Mouse (Mus musculus) cerebellum, adult 2 months (tissue): ENCODE data around the gene Atp5f1. TPM values are rescaled to one million over a fixed set of nuclear protein-coding genes. Genes with fewer than 3 reads are reported as not detected.

ENCODE experiments used
- DNase-seq, 2 experiments: peaks; one replicate each; pipeline ENCODE4 v3.0.0; 2021
- H3K27ac ChIP-seq: fragments of 200-500 bp; 2 replicates; pipeline ENCODE4 v1.5.1; 2012; ENCODE audit warnings: low read length, control low read depth, inconsistent platforms; ENCODE audit not compliant: insufficient read depth
- H3K27me3 ChIP-seq: fragments of 200-500 bp; 2 replicates; pipeline ENCODE4 v1.6.1; 2012; ENCODE audit warnings: inconsistent platforms, mild to moderate bottlenecking, low read length, moderate library complexity; ENCODE audit not compliant: control insufficient read depth, insufficient read depth
- H3K4me1 ChIP-seq: fragments of 200-500 bp; 2 replicates; pipeline ENCODE4 v1.6.1; 2011; ENCODE audit warnings: low read length; ENCODE audit not compliant: control insufficient read depth, insufficient read depth
- H3K4me3 ChIP-seq: fragments of 200-500 bp; replicated peaks from 2 replicates; pipeline ENCODE3; 2011; ENCODE audit warnings: mild to moderate bottlenecking, low read depth, low read length, control low read depth; ENCODE audit not compliant: insufficient read depth
- CTCF ChIP-seq: fragments of 200-500 bp; IDR thresholded peaks from 2 replicates; pipeline ENCODE4 v1.5.1; 2011; ENCODE audit warnings: low read depth, mild to moderate bottlenecking, control low read depth, low read length, moderate library complexity, borderline replicate concordance; ENCODE audit not compliant: insufficient read depth
- POLR2A ChIP-seq: fragments of 200-500 bp; IDR thresholded peaks from 2 replicates; pipeline ENCODE4 v1.6.1; 2011; ENCODE audit warnings: low read length, control low read depth, borderline replicate concordance; ENCODE audit not compliant: insufficient read depth
- WGBS: fragments of 180-500 bp; shearing (Covaris S2); methylation state at CpG from one replicate; pipeline ENCODE4 v1.1.7; 2018; 5-methylcytosine and 5-hydroxymethylcytosine counted together
- polyA plus RNA-seq: library from polyadenylated mRNA; depleted of rRNA; stranded (reverse); fragments of >200 nt; gene quantifications from 2 replicates; pipeline ENCODE4 v1.2.3, GENCODE M21; 2012

The Atp5f1 gene
- polyA plus RNA-seq, 1 experiment: 419 TPM

DNA sequence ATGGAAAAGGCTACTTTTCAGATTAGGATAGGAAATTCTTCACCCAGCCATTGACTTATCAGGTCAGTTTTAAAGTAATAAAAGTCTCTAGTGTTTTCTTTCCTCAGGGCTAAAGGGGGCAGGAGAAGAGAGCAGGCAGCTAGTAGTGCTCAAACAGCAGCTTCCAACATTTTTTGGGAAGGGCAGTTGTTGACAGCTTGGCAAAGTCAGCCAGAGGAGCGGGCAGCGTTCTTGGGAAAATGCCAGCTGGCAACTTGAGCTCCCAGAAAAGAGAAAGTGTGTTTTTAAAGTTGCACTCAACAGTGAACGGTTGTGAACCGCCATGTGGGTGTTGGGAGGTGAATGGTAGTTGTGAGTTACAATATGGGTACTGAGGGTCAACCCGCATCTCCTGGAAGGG lies 24.9 kb downstream of the Atp5f1 start:
- Histone ChIP-seq H3K27ac (no peak overlapping the region), H3K4me3 (no peak overlapping the region), H3K4me1 (no peaks in the 10 kb centered on the region), H3K27me3 (no peaks in the 10 kb centered on the region)
- peak in 1 of 2 experiments; percentile 18 for DNase-seq
- WGBS: 23% methylated on average over 5 of the region's 5 CpGs
- TF ChIP-seq CTCF (no peak), POLR2A (no peak)

DNA sequence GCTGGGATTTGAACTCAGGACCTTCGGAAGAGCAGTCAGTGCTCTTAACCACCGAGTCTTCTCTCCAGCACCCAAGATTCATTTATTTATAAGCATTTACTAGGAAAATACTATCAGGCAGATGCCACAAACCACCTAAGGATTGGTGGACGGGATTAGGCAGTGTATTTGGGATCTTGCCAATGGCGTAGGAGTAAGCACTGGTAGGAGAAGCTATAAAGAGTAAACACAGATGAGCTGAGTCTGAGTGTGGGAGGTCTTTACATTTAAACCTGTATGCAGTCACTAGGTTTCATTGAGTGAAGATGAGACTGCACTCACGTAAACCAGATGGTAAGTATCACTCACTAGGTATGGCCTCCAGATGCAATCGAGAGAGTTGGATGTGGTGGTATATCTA lies 26.0 kb downstream of the Atp5f1 start:
- Histone ChIP-seq H3K4me3 (no peak overlapping the region), H3K4me1 (no peaks in the 10 kb centered on the region), H3K27ac (no peak overlapping the region), H3K27me3 (no peaks in the 10 kb centered on the region)
- DNase-seq: no peak
- TF ChIP-seq POLR2A: no peak
- no peak for TF ChIP-seq CTCF
- WGBS: 85% methylated on average over 6 of the region's 6 CpGs

DNA sequence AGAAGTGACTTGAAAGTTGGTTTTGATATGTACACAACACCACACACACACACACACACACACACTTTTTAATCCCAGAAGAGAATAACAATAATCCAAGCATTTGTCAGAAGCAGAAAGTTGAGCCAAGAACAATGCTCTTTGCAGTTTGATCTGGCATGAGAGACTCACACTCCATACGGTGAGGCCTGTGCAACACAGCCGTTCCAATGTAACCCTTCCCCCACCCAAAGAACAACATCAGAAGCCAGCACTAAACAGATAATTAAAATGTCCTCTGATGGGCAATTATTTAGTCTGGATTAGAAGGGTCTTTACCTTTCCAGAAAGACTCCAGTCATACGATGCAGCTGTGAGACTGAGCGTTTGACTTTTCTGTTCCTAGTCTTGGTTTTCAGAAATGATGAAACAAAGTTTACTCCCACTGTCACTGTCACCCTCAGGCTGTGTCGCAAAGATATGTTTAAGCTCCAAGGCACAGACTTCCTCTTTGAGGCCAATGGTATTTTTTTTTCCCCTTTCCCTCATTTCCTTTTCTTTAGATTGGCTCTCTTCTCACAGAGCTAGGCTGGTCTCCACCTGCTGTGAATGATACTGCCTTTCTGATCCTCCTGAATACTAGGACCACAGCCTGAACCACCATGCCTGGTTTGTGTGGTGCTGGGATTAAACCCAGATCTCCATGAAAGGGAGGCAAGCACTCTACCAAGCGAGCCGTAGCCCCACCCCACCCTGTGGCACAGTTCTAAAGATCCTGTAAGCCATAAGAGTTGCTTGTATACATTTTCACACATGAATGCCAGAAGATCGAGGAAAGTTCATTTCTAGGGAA lies 27.4 kb downstream of the Atp5f1 start, which contains the start of gene I830077J02Rik:
Gene I830077J02Rik (minus strand): TSS at position 425 of the 832 bp plus-strand sequence.
- Histone ChIP-seq H3K27ac (no peak within 1 kb of the TSS), H3K27me3 (no peaks in the 10 kb centered on the region), H3K4me1 (no peaks in the 10 kb centered on the region), H3K4me3 (no peak within 1 kb of the TSS)
- TF ChIP-seq POLR2A (no peak), CTCF (no peak)
- no peak for DNase-seq
- WGBS: 81% methylated on average over 8 of the region's 8 CpGs

DNA sequence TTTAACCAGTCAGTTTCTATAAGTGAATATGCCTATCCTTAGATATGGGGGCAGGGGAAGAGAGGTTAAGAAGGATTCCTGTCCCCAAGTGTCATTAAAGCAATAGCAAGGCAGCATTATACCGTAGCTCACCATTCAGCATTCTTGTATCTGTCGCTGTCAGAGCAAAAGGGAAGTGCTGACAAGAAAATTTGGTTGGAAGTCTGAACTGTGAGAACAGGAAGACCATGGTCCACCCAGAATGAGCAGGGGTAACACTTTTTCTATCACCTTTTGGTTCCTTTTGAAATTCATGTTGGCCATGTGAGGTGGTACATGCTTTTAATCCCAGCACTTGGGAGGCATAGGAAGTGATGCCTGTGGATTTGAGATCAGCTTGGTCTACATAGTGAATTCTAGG lies 28.8 kb downstream of the Atp5f1 start:
- no peaks in the 10 kb centered on the region for H3K27me3 ChIP-seq
- 93% methylated on average over 2 of the region's 2 CpGs for WGBS
- no peak for DNase-seq

DNA sequence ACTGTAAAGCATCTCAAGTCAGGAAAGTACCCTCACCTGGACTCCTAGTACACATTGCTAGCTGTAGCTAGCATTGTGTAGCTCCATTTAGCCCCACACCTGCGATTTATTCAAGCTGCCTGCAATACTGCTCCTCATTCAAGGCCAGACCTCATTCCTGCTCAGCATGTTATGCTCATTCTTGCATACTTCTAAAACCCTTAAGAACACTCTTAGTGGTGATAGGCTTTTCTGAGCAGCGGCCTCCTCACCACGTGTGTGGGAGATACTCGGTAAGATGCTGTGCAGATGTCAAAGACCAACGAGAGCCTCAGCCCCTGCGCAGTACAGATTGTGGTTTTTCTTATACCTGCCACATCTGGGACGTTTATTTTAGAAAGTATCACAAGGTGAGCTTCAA lies 30.1 kb downstream of the Atp5f1 start:
- no peak for DNase-seq
- TF ChIP-seq CTCF (no peak), POLR2A (no peak)
- Histone ChIP-seq H3K4me1 (no peaks in the 10 kb centered on the region), H3K27me3 (no peaks in the 10 kb centered on the region), H3K27ac (no peak overlapping the region), H3K4me3 (no peak overlapping the region)
- WGBS: 84% methylated on average over 7 of the region's 7 CpGs

More for the DNA sequence above, 28.8 kb downstream of the Atp5f1 start:
- TF ChIP-seq CTCF (no peak), POLR2A (no peak)
- Histone ChIP-seq H3K4me3 (no peak overlapping the region), H3K4me1 (no peaks in the 10 kb centered on the region), H3K27ac (no peak overlapping the region)

DNA sequence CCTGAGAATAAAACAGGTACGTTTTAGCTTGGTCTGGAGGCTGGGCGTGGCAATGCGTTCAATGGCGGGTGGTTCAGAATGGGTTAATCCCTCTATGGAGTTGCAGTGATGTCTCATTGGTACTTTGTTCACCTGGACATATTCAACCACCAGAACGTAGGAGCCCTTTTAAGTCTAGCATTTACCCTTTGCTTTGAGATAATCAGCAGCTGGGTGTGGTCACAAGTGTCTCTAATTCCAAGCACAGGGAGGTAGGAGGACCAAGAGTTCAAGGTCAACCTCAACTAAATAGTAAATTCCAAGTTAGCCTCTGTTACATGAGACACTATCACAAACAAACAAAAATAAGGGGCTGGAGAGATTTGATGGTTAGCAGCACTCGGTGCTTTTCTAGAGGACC lies 31.1 kb downstream of the Atp5f1 start:
- TF ChIP-seq POLR2A (no peak), CTCF (no peak)
- Histone ChIP-seq H3K4me3 (no peak overlapping the region), H3K27ac (no peak overlapping the region), H3K4me1 (no peaks in the 10 kb centered on the region), H3K27me3 (no peaks in the 10 kb centered on the region)
- no peak for DNase-seq
- WGBS: 89% methylated on average over 6 of the region's 6 CpGs

DNA sequence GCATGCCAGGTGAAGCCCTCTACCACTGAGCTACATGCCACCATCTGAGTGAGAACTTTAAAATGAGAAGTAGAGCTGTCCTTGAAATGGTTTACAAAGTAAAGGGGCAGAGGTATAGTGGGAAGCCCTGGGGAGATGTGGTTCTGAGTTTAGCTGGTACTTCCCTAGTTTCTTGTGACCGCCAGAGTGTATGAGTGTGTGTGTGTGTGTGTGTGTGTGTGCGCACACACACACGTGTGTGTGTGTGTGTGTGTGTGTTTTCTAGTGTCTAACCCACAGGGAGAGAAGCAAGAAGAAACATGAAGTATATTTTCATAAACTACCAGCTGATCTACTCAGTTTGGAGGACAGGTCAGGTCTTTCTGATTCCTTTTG lies 31.7 kb downstream of the Atp5f1 start:
- H3K27ac ChIP-seq: no peak overlapping the region
- no peak overlapping the region for H3K4me3 ChIP-seq
- 78% methylated on average over 3 of the region's 3 CpGs for WGBS
- no peaks in the 10 kb centered on the region for H3K27me3 ChIP-seq
- no peak for TF ChIP-seq CTCF
- TF ChIP-seq POLR2A: no peak
- DNase-seq: no peak
- H3K4me1 ChIP-seq: no peaks in the 10 kb centered on the region

DNA sequence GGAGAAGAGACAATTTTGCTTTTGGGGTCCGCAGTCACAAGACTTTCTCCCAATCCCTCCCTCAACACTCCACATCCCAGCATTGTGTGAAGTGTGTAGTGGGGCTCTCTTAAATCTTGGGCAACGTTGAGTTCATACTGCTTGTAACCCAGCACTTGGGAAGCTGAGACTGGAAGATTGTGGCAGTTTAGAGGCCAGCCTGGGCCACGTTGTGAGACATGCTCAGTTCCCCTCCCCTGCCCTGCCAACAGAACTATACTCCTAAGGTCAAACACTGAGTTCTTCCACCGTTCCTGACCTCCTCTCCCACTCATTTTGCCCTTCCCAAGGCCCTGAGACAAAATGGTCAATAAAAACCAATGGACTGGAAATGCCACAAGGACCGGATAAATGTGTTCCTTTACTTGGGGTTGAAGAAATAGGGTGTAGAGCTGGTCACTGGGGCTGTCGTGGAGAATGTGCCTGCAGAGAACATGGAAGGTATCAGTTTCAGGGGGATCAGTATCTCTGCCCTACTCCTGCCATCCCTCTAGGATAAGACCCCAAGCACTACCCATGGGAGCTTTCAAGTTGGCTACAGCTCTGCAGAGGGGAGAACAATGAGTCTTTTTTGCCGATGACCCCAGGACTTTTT lies 32.2 kb downstream of the Atp5f1 start:
- Histone ChIP-seq H3K27ac (no peak overlapping the region), H3K4me3 (no peak overlapping the region), H3K27me3 (no peaks in the 10 kb centered on the region), H3K4me1 (no peaks in the 10 kb centered on the region)
- DNase-seq: no peak
- TF ChIP-seq POLR2A (no peak), CTCF (no peak)
- WGBS: 83% methylated on average over 7 of the region's 7 CpGs
